Mouse (Mus musculus) E14TG2a.4 (cell line): ENCODE data around the gene 1700025B11Rik.

Experiments used
- CTCF ChIP-seq: conservative IDR thresholded peaks from 2 replicates; pipeline ENCODE4 v1.5.1; 2014; ENCODE audit warnings: low read length
- NANOG ChIP-seq: IDR thresholded peaks from 2 replicates; pipeline ENCODE4 v1.6.1; 2014; ENCODE audit warnings: borderline replicate concordance, low read length, mixed read lengths
- POU5F1 ChIP-seq: IDR thresholded peaks from 2 replicates; pipeline ENCODE4 v1.6.1; 2014; ENCODE audit warnings: low read length, borderline replicate concordance

DNA sequence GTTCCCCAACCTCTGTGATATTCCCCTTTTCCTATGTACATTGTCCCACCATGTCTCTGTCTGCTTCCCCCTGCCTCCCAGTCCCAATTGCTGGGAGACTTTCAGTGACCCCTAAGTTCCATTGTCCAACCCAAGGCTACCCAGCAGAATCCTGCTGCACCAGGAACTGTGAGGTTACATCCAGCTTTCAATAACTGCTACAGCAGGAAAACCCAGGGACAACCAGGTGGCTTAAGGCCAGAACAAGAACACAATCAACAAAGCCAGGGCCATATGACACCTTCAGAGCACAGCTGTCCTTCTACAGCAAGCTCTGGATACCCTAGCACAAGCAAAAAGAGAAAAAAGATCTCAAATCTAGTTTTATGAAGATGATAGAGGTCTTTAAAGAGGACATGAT lies 27.3 kb upstream of the 1700025B11Rik start:
- TF ChIP-seq CTCF (no peak), POU5F1 (no peak), NANOG (no peak)
